Mouse (Mus musculus) lung, adult 2 months (tissue): Measurements from ENCODE around the gene Reps2. TPM values are rescaled to one million over a fixed set of nuclear protein-coding genes. Genes with fewer than 3 reads are reported as not detected.

Experiments used
- DNase-seq: peaks from one replicate; pipeline ENCODE4 v3.0.0; 2022
- H3K4me1 ChIP-seq: fragments of 200-500 bp; 2 replicates; pipeline ENCODE4 v1.6.1; 2011; ENCODE audit warnings: low read length; ENCODE audit not compliant: control insufficient read depth, insufficient read depth
- H3K4me3 ChIP-seq: fragments of 200-500 bp; replicated peaks from 2 replicates; pipeline ENCODE3; 2011; ENCODE audit warnings: low read depth, mild to moderate bottlenecking, control low read depth, low read length; ENCODE audit errors: extremely low read depth
- CTCF ChIP-seq: fragments of 200-500 bp; IDR thresholded peaks from 2 replicates; pipeline ENCODE4 v1.5.1; 2011; ENCODE audit warnings: mild to moderate bottlenecking, low read length, control low read depth; ENCODE audit not compliant: insufficient read depth
- POLR2A ChIP-seq: fragments of 200-500 bp; IDR thresholded peaks from 2 replicates; pipeline ENCODE4 v1.6.1; 2011; ENCODE audit warnings: low read depth, mild to moderate bottlenecking, control low read depth, low read length, borderline replicate concordance; ENCODE audit errors: extremely low read depth
- WGBS: fragments of 180-500 bp; shearing (Covaris S2); methylation state at CpG from one replicate; pipeline ENCODE4 v1.1.7; 2018; 5-methylcytosine and 5-hydroxymethylcytosine counted together
- polyA plus RNA-seq: library from polyadenylated mRNA; depleted of rRNA; stranded (reverse); fragments of >200 nt; gene quantifications from 2 replicates; pipeline ENCODE4 v1.2.3, GENCODE M21; 2012; rRNA removed

The Reps2 gene
- polyA plus RNA-seq, 1 experiment, result 7.7 TPM

DNA sequence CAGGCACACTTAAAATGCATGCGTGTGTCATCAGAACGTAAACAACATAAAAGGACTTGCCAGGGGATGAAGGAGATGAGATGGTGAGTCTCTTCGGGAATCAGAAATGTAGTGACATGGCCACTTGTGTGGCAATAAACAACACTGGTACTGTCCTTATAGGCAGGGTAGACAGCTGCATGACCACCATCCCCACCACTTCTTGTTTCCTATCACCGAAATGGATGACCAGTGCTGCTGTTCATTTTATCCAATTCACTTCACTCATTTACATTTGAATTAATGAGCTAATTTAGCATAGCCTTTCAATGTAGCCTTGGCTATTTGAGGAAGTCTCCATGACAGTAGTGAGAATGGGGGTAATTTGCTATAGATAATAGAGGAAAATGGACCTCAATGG, 236.2 kb downstream of the Reps2 start:
- Histone ChIP-seq H3K4me1 (no peaks in the 10 kb centered on the region), H3K4me3 (no peak overlapping the region)
- WGBS, result 90% methylated on average over 4 of the region's 4 CpGs
- no peak for DNase-seq
- TF ChIP-seq CTCF (no peak), POLR2A (no peak)

DNA sequence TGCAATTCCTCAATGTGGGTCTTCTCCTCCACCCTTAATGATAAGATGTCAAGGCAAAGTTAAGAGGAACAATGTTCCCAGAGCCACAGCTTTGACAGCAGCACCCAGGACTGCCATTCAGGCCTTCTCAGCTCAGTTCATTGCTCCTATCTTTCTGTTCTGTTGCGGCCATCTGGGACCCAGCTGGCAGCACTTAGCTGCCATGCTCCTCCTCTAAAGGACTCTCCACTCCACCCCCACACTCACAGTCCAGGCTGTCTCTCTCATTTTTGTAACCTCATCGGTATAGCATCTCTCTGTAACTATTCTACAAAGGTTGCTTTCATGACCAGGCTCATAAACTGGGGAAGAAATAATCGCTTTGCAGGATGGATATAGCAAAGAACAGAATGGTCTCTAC, 241.0 kb downstream of the Reps2 start:
- Histone ChIP-seq H3K4me1 (no peaks in the 10 kb centered on the region), H3K4me3 (no peak overlapping the region)
- TF ChIP-seq POLR2A, result no peak
- no peak for TF ChIP-seq CTCF
- no peak for DNase-seq
- WGBS, result 70% methylated on average over 3 of the region's 3 CpGs

DNA sequence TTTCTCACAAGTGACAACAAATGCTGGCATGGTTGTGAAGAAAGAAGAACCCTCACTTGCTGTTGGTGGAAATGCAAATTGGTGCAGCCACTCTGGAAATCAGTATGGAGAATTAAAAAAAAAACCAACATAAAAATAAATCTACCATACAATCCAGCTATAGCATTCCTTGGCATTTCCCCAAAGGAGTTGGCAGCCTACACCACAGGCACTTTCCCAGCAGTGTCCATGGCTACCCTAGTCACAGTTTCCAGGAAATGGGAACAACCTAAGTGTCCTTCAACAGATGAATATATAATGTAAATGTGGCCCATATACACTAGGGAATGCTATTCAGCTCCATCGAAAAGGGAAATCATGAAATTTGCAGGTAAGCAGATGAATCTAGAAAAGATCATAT, 262.7 kb downstream of the Reps2 start:
- H3K4me1 ChIP-seq, result no peaks in the 10 kb centered on the region
- no peak overlapping the region for H3K4me3 ChIP-seq
- no peak for DNase-seq
- WGBS, result 81% methylated on average over 1 of the region's 1 CpGs
- TF ChIP-seq POLR2A, result no peak
- no peak for TF ChIP-seq CTCF

DNA sequence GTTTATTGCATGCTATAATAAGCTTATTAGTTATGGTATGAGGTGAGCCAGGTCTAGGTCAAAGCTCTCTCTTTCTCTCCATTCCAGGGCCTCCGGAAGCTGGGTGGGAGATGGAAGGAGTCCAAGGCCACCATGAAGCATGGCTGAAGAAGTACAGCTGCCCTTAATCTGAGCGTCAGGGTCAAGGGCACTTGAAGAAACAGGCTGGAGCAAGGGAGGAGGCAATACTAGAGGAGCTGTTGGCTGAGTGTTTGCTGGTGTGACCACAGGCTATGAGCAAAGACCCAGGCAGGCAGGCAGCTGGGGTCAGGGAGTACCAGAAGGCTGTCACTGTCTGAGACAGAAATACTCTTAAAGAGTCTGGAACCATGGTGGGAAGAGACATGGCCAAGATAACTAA, 280.2 kb downstream of the Reps2 start:
- TF ChIP-seq POLR2A (no peak), CTCF (no peak)

More for the DNA sequence above, 280.2 kb downstream of the Reps2 start:
- DNase-seq, result no peak
- no peaks in the 10 kb centered on the region for H3K4me1 ChIP-seq
- WGBS, result 56% methylated on average over 2 of the region's 2 CpGs
- H3K4me3 ChIP-seq, result no peak overlapping the region

Other genes starting within 250 kb of the Reps2 start
- gene Rbbp7, start 116.8 kb upstream of the Reps2 start, polyA plus RNA-seq, result 33.5 and 50.1 TPM in 2 replicates
- 2.7 and 4.9 TPM in 2 replicates for gene Txlng, start 185.8 kb upstream of the Reps2 start, polyA plus RNA-seq
- gene Syap1, start 244.8 kb upstream of the Reps2 start, polyA plus RNA-seq, result 11.5 and 15.6 TPM in 2 replicates